In the genomic region with DNA sequence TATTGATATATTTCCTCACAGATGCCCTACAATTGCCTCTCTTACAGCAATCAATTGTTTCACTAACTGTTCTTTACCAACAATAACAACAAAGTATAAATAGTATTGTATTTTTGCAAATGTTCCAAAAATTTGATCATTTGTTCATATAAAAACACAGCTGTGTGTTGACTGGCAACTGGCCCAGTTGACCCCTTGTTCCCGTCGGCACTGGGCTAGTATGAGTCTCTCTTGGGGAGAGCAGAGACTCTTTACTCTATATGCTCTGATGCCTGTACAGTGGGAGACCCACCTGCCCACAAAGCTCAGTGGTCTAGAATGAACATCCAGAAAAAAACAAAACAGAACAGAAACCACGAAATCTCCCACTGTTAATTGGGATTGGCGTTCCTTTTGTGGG, we compare ENCODE assay signal across 12 mouse cellular contexts.
A peak's percentile ranks its signal among the peaks of the same experiment; 100 is the strongest.
DNase-seq lines count a peak whose midpoint lies in the region.
"Had no signal": no experiment of that assay in that cellular context is flagged by ENCODE, and none has a peak within 500 bp of the region (broad histone marks: within the 10 kb centered on the region; RNA-seq: fewer than 3 reads in every experiment).

No protein-coding gene starts in this region.

- peak; percentile 5 for DNase-seq in adrenal gland, postnatal 10 days
- DNase-seq in adrenal gland, adult 8-10 months: no peak
- DNase-seq in gastrocnemius, postnatal 14 days: peak; percentile 56
- no peak for DNase-seq in gastrocnemius, postnatal 36 days
- DNase-seq in heart, postnatal 36 days: peak; percentile 10 to 18
- no peak for DNase-seq in heart, postnatal 25 days (ENCODE audit: low spot score)
- DNase-seq in right cerebral cortex, postnatal 4 days: peak; percentile 3
- no peak for DNase-seq in right cerebral cortex, postnatal 36 days (ENCODE audit: low spot score in 2 of 2)
- DNase-seq: adrenal gland, postnatal 36 days; cerebellum, adult 9-11 months; liver, postnatal 0 days; lung, postnatal 14 days had no signal

- intact Hi-C loops in gastrocnemius, postnatal 14 days (cut with DNase I; ENCODE audit: low total_unique reads): no loop called here
- intact Hi-C loops in gastrocnemius, postnatal 36 days (cut with DNase I): no loop called here
- intact Hi-C loops in heart, postnatal 36 days (cut with DNase I): no loop called here
- intact Hi-C loops in heart, postnatal 25 days (cut with DNase I): no loop called here

Comparison
In these comparisons a context has a peak if more than half of its experiments do, and no peak if none do; other contexts are left out.
1. DNase-seq: peak in adrenal gland, postnatal 10 days (single experiment), gastrocnemius, postnatal 14 days (single experiment), heart, postnatal 36 days (2 of 2) and right cerebral cortex, postnatal 4 days (single experiment); none in adrenal gland, adult 8-10 months (single experiment), gastrocnemius, postnatal 36 days (0 of 2), heart, postnatal 25 days (single experiment) and right cerebral cortex, postnatal 36 days (0 of 2).